Mouse (Mus musculus): ENCODE measurements around the gene Helz.

GRCm38 (mm10) chr11:107705060-107705459, 157.3 kb downstream of the Helz start:
- TF ChIP-seq POLR2A (IDR thresholded peaks at IDR 0.05; ENCODE audit: borderline replicate concordance, insufficient read depth, low read length) = no peak
- TF ChIP-seq CTCF (IDR thresholded peaks at IDR 0.05; ENCODE audit: borderline replicate concordance, insufficient read depth, low read depth, low read length) = no peak

Measured in cerebellum, adult 2 months (tissue).